Mouse (Mus musculus) bone marrow, adult 2 months (tissue): Measurements from ENCODE around the gene Arf1. TPM values are rescaled to one million over a fixed set of nuclear protein-coding genes. Genes with fewer than 3 reads are reported as not detected.

Source experiments
- H3K27ac ChIP-seq: fragments of 200-500 bp; 2 replicates; pipeline ENCODE4 v1.5.1; 2012; ENCODE audit warnings: low read depth, mild to moderate bottlenecking, control low read depth, inconsistent platforms, low read length; ENCODE audit not compliant: control insufficient read depth, poor library complexity, insufficient read depth
- H3K4me1 ChIP-seq: fragments of 200-500 bp; 2 replicates; pipeline ENCODE4 v1.6.1; 2011; ENCODE audit warnings: low read length; ENCODE audit not compliant: control insufficient read depth, insufficient read depth
- H3K4me3 ChIP-seq: fragments of 200-500 bp; replicated peaks from 2 replicates; pipeline ENCODE3; 2011; ENCODE audit warnings: mild to moderate bottlenecking, low read depth, low read length, control low read depth; ENCODE audit not compliant: control insufficient read depth
- CTCF ChIP-seq: fragments of 200-500 bp; IDR thresholded peaks from 2 replicates; pipeline ENCODE4 v1.5.1; 2011; ENCODE audit warnings: low read length, control low read depth; ENCODE audit not compliant: control insufficient read depth, insufficient read depth
- POLR2A ChIP-seq: fragments of 200-500 bp; IDR thresholded peaks from 2 replicates; pipeline ENCODE4 v1.6.1; 2011; ENCODE audit warnings: low read depth, mild to moderate bottlenecking, control low read depth, low read length, borderline replicate concordance; ENCODE audit not compliant: control insufficient read depth
- WGBS: fragments of 180-500 bp; shearing (Covaris S2); methylation state at CpG from one replicate; pipeline ENCODE4 v1.1.7; 2018; 5-methylcytosine and 5-hydroxymethylcytosine counted together
- polyA plus RNA-seq: library from polyadenylated mRNA; stranded (reverse); fragments of >200 nt; gene quantifications from 2 replicates; pipeline ENCODE4 v1.2.4, GENCODE M21; 2011; ENCODE audit warnings: low replicate concordance; ENCODE audit not compliant: missing spikeins, insufficient read depth, insufficient read length

The Arf1 gene
- polyA plus RNA-seq, 1 experiment = 90.6 TPM

DNA sequence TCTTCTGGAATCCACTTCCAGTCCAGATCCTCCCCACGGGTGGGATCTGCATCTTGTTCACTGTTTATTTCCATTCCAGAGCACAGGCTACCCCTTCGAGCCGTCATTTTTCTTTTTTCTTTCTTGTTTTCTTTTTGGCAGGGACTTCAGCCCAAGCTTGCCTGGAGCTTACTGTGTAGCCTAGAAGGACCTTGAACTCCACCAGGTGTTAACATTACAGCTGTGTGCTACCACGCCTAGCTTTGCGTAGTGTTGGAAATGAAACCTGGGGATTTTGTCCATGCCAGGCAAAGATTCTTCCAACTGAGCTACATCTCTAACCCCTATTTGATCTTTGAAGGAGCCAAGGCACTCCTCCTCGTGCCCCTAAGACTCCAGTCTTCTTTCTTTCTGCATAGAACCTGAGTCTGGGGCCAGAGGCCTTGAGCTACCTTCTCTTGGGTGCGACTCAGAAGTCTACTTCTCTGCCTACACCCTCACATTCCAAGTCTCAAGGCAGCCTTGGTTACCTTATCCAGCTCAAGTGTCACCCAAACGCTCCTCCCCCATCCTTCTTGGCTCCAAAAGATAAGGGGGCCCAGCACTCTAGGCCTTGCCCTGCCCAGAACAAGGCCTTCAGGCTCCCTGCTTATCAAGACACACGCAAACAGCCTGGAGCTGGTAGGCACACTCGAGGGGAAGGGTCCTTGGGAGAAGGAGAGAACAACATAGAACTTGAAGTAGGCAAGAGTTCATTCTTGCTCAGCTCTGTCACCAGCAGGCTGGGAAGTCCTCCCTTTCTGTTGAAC lies 32.8 kb upstream of the Arf1 start:
- peak overlapping the region; percentile 27 for H3K27ac ChIP-seq
- H3K4me3 ChIP-seq = no peak overlapping the region
- peaks cover 3% of the 10 kb centered on the region; the same call in 1 of the 2 replicates for H3K4me1 ChIP-seq
- WGBS = 60% methylated on average over 10 of the region's 10 CpGs
- no peak for TF ChIP-seq CTCF
- no peak for TF ChIP-seq POLR2A

DNA sequence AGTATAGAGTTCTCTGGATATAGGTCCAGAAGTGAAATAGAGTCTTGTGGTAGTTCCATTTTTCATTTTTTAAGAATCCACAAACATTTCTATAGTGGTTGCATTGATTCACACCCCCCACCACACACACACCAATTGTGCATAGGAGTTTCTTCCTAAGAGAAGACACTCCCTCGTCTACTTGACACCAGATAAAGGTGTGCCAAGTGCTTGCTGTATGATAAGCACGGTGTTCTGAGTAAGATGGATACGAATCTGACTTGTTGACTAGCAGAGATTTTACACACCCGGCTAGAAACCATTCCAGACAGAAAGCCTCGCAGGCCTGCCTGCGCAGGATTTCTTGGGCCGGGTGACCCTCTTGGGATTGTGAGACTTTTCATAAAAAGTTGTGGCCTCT lies 31.6 kb upstream of the Arf1 start:
- Histone ChIP-seq H3K4me1 (peaks cover 3% of the 10 kb centered on the region; the same call in 1 of the 2 replicates), H3K4me3 (no peak overlapping the region), H3K27ac (no peak overlapping the region)
- 65% methylated on average over 7 of the region's 7 CpGs for WGBS
- TF ChIP-seq CTCF = no peak

DNA sequence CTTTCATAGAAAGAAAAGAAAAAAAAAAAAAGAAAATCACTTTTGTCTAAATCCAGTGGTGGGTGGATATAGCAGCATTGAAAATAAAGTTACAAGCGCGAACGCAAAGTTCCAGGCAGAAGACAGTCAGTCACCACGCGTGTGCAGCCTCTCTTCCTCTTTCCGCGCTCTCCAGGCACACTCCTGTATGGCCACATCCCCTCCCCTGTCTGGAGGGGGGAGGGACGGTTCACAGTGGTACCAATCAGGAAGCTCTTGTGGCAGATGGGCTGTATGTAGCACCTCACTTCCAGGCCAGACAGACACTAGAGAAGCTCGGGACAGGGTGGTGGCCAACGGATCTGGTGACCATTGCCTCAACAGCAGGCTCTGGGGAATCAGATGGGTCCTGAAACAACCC lies 20.0 kb upstream of the Arf1 start:
- no peak overlapping the region for H3K4me3 ChIP-seq
- TF ChIP-seq CTCF (no peak), POLR2A (no peak)
- no peak overlapping the region for H3K27ac ChIP-seq
- H3K4me1 ChIP-seq = no peaks in the 10 kb centered on the region
- WGBS = 3% methylated on average over 10 of the region's 10 CpGs

DNA sequence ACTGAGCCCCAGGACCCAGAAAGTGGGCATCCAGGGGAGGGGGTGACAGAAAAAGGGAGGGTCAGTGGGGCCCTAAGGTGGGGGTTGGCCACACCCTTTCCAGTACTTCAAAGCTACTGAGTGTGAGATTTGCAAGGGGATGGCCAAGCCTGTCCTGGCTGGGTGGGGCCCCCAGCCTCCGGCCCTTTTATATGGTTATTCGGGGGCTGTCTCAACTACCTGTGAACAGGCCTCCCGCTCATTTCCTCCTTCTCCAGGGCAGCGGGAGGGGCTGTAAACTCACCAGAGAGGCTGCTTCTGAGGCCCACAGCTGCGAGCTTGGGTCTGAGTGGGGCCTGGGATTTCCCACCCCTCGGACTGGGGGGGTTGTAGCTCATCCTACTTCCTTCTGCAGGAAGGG lies 15.8 kb upstream of the Arf1 start:
- TF ChIP-seq POLR2A (no peak), CTCF (no peak)

DNA sequence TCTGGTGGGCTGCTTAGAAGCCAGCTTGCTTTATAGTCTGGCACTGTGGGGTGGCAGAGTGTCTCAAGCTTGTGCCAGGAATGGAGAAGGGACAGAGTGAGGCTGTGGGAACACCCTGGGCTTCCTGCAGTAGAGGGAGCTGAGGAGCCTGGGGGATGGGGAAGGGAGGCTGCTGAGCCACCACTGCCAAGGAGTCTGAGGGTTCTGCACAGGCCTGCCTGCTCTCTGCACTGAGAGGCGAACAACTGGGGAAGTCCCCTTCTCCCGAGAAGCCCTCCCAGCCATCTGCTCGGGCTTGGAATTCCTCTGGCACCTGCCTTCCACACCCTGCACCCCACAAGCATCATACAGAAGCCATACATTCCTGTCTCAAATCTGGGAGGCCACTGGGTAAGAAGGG lies 13.8 kb upstream of the Arf1 start:
- TF ChIP-seq CTCF = no peak
- TF ChIP-seq POLR2A = no peak
- Histone ChIP-seq H3K4me3 (no peak overlapping the region), H3K27ac (no peak overlapping the region), H3K4me1 (no peaks in the 10 kb centered on the region)
- WGBS = 36% methylated on average over 3 of the region's 3 CpGs

More for the DNA sequence above, 15.8 kb upstream of the Arf1 start:
- no peak overlapping the region for H3K27ac ChIP-seq
- WGBS = 27% methylated on average over 6 of the region's 6 CpGs
- H3K4me1 ChIP-seq = no peaks in the 10 kb centered on the region
- H3K4me3 ChIP-seq = no peak overlapping the region

DNA sequence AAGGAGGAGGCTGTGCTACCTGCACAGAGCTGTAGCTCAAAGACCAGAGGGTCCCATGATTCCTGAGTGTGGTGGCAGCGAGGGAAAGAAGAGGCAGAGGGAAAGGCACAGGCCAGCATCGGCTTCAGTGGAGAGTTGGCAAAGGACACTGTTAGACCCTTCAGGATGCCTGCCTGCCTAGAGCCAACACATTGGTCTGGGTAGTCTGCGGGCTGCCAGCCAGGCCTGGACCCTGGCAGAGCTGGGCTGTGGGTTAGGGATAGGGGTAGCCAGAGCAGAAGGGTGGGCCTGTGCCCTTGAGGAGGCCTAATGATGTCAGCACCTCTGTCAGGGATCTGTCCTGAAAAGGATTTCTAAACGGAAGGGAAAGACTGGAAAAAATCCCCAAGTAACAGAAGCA lies 11.7 kb upstream of the Arf1 start:
- H3K4me1 ChIP-seq = no peaks in the 10 kb centered on the region
- H3K27ac ChIP-seq = no peak overlapping the region
- TF ChIP-seq POLR2A (no peak), CTCF (no peak)
- 76% methylated on average over 4 of the region's 4 CpGs for WGBS
- no peak overlapping the region for H3K4me3 ChIP-seq

DNA sequence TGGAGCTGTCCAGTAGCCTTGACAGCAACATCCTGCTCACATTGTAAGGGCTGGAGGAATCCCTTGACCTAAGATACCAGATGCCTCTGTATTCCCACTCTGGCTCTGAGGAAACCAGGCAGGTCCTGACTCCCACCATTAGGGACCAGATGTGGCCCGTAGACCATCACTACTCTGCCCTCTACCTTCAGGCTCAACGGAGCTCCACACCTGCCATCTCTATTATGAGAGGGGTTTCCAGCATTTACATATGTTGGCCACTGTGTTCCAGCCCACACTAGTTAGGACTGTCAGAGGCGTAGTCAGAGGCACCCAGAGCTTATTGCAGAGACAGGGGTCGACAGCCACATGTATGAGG lies 11.3 kb upstream of the Arf1 start:
- Histone ChIP-seq H3K27ac (no peak overlapping the region), H3K4me1 (no peaks in the 10 kb centered on the region), H3K4me3 (no peak overlapping the region)
- TF ChIP-seq CTCF (no peak), POLR2A (no peak)
- WGBS = 70% methylated on average over 4 of the region's 4 CpGs

DNA sequence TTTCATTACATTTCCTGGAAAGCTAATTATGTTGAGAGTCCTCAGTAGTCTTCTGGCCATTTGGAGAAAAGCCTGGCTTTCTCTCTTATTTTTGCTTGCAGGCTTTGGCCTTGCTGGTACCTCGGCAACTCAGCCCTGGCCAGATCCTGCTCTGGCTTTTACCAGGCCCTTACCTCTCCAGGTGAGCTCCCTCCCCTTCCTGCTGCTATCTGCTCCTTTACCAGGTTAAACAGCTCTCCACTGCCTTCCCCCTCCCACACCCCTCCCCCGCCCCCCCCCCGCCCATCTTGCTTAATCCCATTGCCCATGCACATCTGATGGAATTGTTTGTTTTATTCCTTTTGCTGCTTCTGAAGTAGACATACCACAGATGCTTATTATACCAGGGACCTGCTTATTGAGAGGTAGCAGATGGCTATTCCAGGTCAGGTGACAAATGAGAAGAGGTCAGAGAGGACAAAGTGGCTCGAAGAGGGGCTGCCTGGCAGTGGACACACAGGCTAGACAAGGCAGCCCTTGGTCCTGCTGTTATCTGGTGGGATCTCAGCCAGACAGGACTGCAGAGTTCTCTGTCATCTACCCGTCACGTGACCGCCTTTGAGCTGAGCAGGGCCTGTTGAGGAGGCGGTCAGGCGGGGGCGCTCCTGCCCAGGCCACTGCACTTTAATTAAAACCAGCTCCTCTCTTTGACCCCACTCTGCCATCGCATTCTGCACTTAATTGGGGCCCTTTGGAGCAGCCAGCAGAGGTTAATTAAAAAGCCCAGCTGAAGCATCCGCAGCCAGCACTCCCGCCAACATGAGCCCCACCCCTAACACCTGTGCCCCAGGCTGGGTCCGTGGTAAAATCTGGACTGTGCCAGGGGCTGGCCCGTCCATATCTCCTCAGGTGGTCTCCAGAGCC lies 10.7 kb upstream of the Arf1 start:
- no peaks in the 10 kb centered on the region for H3K4me1 ChIP-seq
- no peak overlapping the region for H3K4me3 ChIP-seq
- TF ChIP-seq CTCF (peak; percentile 51), POLR2A (no peak)
- no peak overlapping the region for H3K27ac ChIP-seq
- WGBS = 13% methylated on average over 15 of the region's 15 CpGs
